Mouse (Mus musculus) forebrain, postnatal 0 days (tissue): Measurements from ENCODE around the gene Chmp2b. TPM values are rescaled to one million over a fixed set of nuclear protein-coding genes. Genes with fewer than 3 reads are reported as not detected.
A peak's percentile ranks its signal among the peaks of the same experiment; 100 is the strongest.

Source experiments
- ATAC-seq: fragments of 200-750 bp; cut with Nextera tagmentation; 2 replicates; pipeline ENCODE4 v1.8.0; 2017; ENCODE audit warnings: mild to moderate bottlenecking, moderate library complexity
- DNase-seq: peaks from one replicate; pipeline ENCODE4 v3.0.0-alpha.2; 2015
- H3K27ac ChIP-seq: fragments of 300-500 bp; sonication (generic); 2 replicates; pipeline ENCODE4 v1.5.1; 2014; ENCODE audit warnings: low read depth, mild to moderate bottlenecking, antibody characterized with exemption, low read length, moderate library complexity, mixed read lengths
- H3K27me3 ChIP-seq: fragments of 300-500 bp; sonication (generic); 2 replicates; pipeline ENCODE4 v1.6.1; 2014; ENCODE audit warnings: mild to moderate bottlenecking, low read length, mixed read lengths; ENCODE audit not compliant: insufficient read depth
- H3K36me3 ChIP-seq: fragments of 300-500 bp; sonication (generic); 2 replicates; pipeline ENCODE4 v1.6.1; 2014; ENCODE audit warnings: mild to moderate bottlenecking, moderate library complexity; ENCODE audit not compliant: insufficient read depth
- H3K4me1 ChIP-seq: fragments of 300-500 bp; sonication (generic); 2 replicates; pipeline ENCODE4 v1.6.1; 2014; ENCODE audit warnings: antibody characterized with exemption; ENCODE audit not compliant: insufficient read depth
- H3K4me2 ChIP-seq: fragments of 300-500 bp; sonication (generic); 2 replicates; pipeline ENCODE4 v1.6.1; 2014; ENCODE audit warnings: low read depth, mild to moderate bottlenecking, moderate library complexity
- H3K4me3 ChIP-seq: fragments of 300-500 bp; sonication (generic); 2 replicates; pipeline ENCODE4 v1.5.1; 2014; ENCODE audit warnings: low read depth, low read length, mixed read lengths
- H3K9ac ChIP-seq: fragments of 300-500 bp; sonication (generic); 2 replicates; pipeline ENCODE4 v1.6.1; 2014; ENCODE audit warnings: mild to moderate bottlenecking
- H3K9me3 ChIP-seq: fragments of 300-500 bp; sonication (generic); 2 replicates; pipeline ENCODE4 v1.6.1; 2016; ENCODE audit warnings: low read length
- CTCF ChIP-seq: sonication (generic); IDR thresholded peaks from 2 replicates; pipeline ENCODE4 v1.5.1; 2016; ENCODE audit warnings: antibody characterized with exemption, control low read depth, low read depth
- WGBS: fragments of 180-500 bp; shearing (Covaris S2); extraction: QIAGEN DNeasy Blood & Tissue Kit; methylation state at CpG from one replicate; pipeline ENCODE4 v1.1.7; 2014; 5-methylcytosine and 5-hydroxymethylcytosine counted together
- polyA plus RNA-seq: library from polyadenylated mRNA; unstranded; fragments of >200 nt; fragmentation: Nextera tagmentation; extraction: Ambion mirVana; gene quantifications from 2 replicates; pipeline ENCODE4 v1.2.1, GENCODE M21; 2015
- total RNA-seq: library from RNA; depleted of rRNA; stranded (reverse); fragments of >200 nt; gene quantifications from 2 replicates; pipeline ENCODE4 v1.2.3, GENCODE M21; 2014

Chmp2b gene
- total and polyA plus RNA-seq, 2 experiments from 2014 or later, result 65.0 to 140 TPM

DNA sequence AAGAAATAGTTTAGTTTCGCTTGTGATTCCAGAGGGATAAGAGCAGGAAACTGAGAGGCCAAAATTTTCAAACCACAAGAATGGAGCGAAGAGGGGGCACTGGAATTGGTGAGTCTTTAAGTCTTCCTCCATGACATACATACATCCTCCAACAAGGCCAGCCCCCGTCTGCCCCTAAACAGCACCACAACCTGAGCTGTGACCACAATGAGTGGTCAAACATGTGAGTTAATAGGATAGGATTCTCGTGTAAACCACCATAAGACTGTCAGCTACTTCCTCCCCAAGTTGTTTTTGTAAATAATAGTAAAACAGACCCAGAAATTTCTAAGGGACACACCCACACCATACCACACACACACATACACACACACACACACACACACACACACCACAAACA lies 6.3 kb upstream of the Chmp2b start:
- TF ChIP-seq CTCF, result no peak
- no peak overlapping the region for H3K4me2 ChIP-seq
- WGBS, result 80% methylated on average over 4 of the region's 4 CpGs
- no peaks in the 10 kb centered on the region for H3K4me1 ChIP-seq
- no peak for ATAC-seq
- DNase-seq, result no peak
- H3K27ac ChIP-seq, result no peak overlapping the region
- no peaks in the 10 kb centered on the region for H3K36me3 ChIP-seq
- no peaks in the 10 kb centered on the region for H3K27me3 ChIP-seq
- no peaks in the 10 kb centered on the region for H3K9me3 ChIP-seq
- no peak overlapping the region for H3K9ac ChIP-seq
- no peak overlapping the region for H3K4me3 ChIP-seq

DNA sequence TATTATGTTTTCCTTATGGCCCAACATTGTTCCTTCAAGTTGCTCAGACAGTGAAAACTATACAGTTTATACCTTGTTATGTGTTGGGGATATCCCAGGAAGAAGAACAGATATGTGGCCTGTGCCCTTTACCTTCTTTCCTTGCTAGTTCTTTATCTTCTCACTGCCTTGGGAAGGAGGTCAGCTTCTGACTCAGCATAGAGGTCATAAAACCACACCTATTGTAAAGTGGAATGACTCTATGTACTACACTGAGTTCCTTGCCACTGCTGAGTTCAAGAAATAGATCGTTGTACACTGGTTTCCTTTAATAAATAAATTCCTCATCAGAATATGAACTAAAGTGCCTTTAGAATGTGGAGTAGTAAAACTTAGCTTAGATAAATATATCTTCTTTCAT lies 2.4 kb upstream of the Chmp2b start:
- H3K4me3 ChIP-seq, result no peak overlapping the region
- no peak overlapping the region for H3K27ac ChIP-seq
- no peak for TF ChIP-seq CTCF
- no peaks in the 10 kb centered on the region for H3K27me3 ChIP-seq
- H3K4me2 ChIP-seq, result no peak overlapping the region
- H3K4me1 ChIP-seq, result no peaks in the 10 kb centered on the region
- no peak overlapping the region for H3K9ac ChIP-seq
- DNase-seq (no peak), ATAC-seq (no peak)
- no peaks in the 10 kb centered on the region for H3K36me3 ChIP-seq
- no peaks in the 10 kb centered on the region for H3K9me3 ChIP-seq
- WGBS, result 94% methylated on average over 1 of the region's 1 CpGs

DNA sequence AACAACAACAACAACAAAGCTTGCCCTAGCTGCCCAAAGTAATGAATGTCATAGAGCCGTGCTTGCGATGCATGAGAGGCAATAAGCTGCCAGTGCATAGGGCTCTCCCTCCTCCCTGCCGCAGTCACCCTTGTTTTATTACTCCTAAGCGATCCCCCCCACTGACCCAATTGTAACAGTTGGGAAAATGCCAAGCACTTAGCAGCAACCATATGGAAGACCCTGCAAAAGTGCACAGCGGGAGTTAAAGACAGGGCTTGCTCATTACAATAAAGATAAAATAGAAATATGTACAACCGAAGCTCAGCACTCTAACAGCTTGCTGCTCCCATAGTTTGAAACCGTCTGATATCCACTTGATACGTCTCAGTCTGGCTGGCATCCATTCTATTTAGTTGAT lies 1.8 kb upstream of the Chmp2b start:
- H3K9ac ChIP-seq, result no peak overlapping the region
- no peak for DNase-seq
- no peaks in the 10 kb centered on the region for H3K9me3 ChIP-seq
- ATAC-seq, result no peak
- 44% methylated on average over 8 of the region's 8 CpGs for WGBS
- no peaks in the 10 kb centered on the region for H3K36me3 ChIP-seq
- H3K27me3 ChIP-seq, result no peaks in the 10 kb centered on the region
- no peak overlapping the region for H3K4me3 ChIP-seq
- no peak for TF ChIP-seq CTCF
- no peak overlapping the region for H3K27ac ChIP-seq
- no peaks in the 10 kb centered on the region for H3K4me1 ChIP-seq
- no peak overlapping the region for H3K4me2 ChIP-seq

DNA sequence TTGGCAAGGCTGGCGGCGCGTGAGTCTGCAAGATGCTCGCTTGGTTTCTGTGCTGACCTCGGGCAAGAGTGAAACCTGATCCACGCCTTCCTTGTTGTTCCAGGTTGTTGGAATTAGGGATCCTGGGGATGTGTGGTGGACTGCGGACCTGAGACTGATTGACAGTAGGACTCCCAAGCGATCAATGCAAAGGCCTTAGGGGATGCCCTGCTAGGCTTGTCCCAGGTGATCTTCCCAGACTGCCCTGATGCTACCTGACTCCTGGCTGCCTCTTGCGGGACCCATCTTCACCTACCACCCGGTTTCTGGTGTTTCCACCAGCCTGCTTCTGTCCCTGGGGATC lies 309 bp upstream of the Chmp2b start:
- ATAC-seq (peak; percentile 54), DNase-seq (no peak)
- Histone ChIP-seq H3K36me3 (no peaks in the 10 kb centered on the region), H3K9ac (peak overlapping the region; percentile 79), H3K4me2 (peak overlapping the region; percentile 75), H3K4me1 (no peaks in the 10 kb centered on the region), H3K27me3 (no peaks in the 10 kb centered on the region), H3K9me3 (no peaks in the 10 kb centered on the region), H3K4me3 (peak overlapping the region; percentile 82), H3K27ac (peak overlapping the region; percentile 63; the same call in 1 of the 2 replicates)
- 1% methylated on average over 10 of the region's 10 CpGs for WGBS
- no peak for TF ChIP-seq CTCF

DNA sequence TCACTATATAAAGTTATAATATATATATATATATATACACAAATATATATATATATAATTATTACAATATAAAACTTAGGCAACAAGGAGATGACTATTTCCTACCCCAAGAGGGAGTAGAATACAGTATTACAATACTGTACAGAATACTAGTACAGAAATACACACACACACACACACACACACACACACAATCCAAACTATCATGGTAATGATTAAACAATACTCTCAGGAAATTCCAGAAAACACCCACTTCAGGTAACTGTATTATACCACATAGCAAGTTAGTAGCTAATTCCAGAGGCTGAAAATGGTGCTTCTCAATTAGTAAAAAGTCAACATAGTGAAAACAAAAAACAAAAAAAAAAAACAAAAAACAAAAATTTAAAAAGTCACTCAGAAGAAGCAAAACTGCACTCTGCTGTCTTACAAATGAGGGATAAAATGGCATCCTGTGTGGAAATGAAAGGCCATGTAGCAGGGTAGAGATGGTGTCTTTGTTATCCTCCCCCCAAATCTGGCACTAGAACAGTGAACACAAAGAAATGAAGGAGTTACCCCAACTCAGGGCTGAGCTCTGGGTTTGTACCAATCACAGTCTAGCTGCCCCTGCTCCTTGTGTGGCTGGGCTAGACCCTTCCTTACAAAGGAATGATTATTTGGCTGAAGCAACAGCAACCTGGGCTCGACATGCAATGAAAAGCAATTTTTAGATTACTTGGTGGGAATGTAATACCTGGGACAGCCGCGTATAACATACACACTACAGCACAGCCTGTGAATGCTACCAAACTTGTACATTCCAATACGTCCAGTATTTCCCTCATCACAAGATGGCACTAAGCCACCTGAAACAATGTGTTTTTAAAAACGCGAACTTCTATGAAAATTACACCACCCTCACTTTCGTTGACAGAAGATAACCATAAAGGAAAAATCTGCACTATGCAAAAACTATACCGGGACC lies 1.2 kb downstream of the Chmp2b start:
- Histone ChIP-seq H3K9ac (peak overlapping the region; percentile 79), H3K36me3 (no peaks in the 10 kb centered on the region), H3K27ac (0 out of 2 replicates have a peak overlapping the region, but pooled peaks have one; percentile 51), H3K4me2 (peak overlapping the region; percentile 75), H3K27me3 (no peaks in the 10 kb centered on the region), H3K4me1 (no peaks in the 10 kb centered on the region), H3K4me3 (peak overlapping the region; percentile 82), H3K9me3 (no peaks in the 10 kb centered on the region)
- ATAC-seq, result peak; percentile 30
- DNase-seq, result no peak
- peak; percentile 25 for TF ChIP-seq CTCF
- WGBS, result 4% methylated on average over 8 of the region's 8 CpGs

DNA sequence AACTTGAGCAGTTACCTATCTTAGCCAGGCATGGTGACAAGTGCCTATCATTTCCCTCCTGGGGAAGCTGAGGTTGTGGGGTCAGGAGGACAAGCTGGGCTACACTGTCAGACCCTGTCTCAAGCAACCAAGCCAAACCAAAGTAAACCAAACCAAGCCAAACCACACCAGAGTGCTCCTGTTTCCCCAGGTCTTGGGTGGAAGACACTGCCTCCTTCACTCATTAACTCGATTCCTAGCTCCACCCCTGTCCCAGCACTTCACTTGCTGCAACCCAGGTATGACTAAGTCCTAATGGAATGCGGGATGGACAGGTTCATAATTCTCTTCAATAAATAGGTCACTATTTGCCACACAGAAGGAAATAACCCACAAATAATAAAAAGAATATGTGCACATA lies 2.9 kb downstream of the Chmp2b start:
- H3K27ac ChIP-seq, result no peak overlapping the region
- DNase-seq, result no peak
- no peak for TF ChIP-seq CTCF
- WGBS, result 90% methylated on average over 2 of the region's 2 CpGs
- no peaks in the 10 kb centered on the region for H3K36me3 ChIP-seq
- no peaks in the 10 kb centered on the region for H3K27me3 ChIP-seq
- no peaks in the 10 kb centered on the region for H3K9me3 ChIP-seq
- H3K4me2 ChIP-seq, result no peak overlapping the region
- no peaks in the 10 kb centered on the region for H3K4me1 ChIP-seq
- H3K4me3 ChIP-seq, result no peak overlapping the region
- H3K9ac ChIP-seq, result no peak overlapping the region
- ATAC-seq, result no peak

DNA sequence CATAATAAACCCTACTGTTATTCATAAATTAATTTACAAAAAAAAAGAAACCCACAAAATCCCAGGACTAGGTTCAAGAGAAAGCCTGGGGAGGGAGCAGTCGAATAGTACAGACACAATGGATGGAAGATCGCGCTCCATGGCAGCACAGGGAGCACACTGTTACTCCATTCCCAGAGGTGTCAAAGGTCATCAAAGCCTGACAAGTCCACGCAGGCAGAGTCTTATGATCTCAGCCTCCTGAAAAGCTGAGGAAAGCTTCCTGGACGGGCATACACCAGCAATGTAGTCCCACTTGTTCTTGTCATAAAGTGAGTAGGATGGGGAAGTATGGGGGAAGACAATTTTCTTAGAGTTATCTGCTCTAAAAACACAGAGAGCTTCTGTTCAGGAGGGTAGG lies 5.2 kb downstream of the Chmp2b start:
- WGBS, result 85% methylated on average over 5 of the region's 5 CpGs
- Histone ChIP-seq H3K27ac (no peak overlapping the region), H3K36me3 (no peaks in the 10 kb centered on the region), H3K4me3 (no peak overlapping the region), H3K27me3 (no peaks in the 10 kb centered on the region), H3K9ac (no peak overlapping the region), H3K4me1 (no peaks in the 10 kb centered on the region), H3K4me2 (no peak overlapping the region), H3K9me3 (no peaks in the 10 kb centered on the region)
- ATAC-seq (no peak), DNase-seq (no peak)
- no peak for TF ChIP-seq CTCF
